Mouse (Mus musculus): Measurements from ENCODE around the gene Aif1. TPM values are rescaled to one million over a fixed set of nuclear protein-coding genes. Genes with fewer than 3 reads are reported as not detected.
A peak's percentile ranks its signal among the peaks of the same experiment; 100 is the strongest.

Aif1 gene
- total and polyA plus RNA-seq, 3 experiments: 0.17 to 3.1 (median 2.1) TPM

- no peak for DNase-seq (ENCODE audit: low spot score)
- no peak for ATAC-seq (ENCODE audit: extremely low read depth, insufficient number of reproducible peaks, low FRiP score, poor library complexity, severe bottlenecking)
- H3K27me3 ChIP-seq (ENCODE audit: insufficient read depth, low read length): peaks cover 35% of the 10 kb centered on the region
- TF ChIP-seq GATA2 (IDR thresholded peaks at IDR 0.05; ENCODE audit: borderline replicate concordance, low read depth, low read length): no peak
- TF ChIP-seq CTCF (IDR thresholded peaks at IDR 0.05; ENCODE audit: low read depth, low read length): no peak
- no peak for TF ChIP-seq GATA1 (IDR thresholded peaks at IDR 0.05; ENCODE audit: borderline replicate concordance, low read length)
- TF ChIP-seq TAL1 (conservative IDR thresholded peaks at IDR 0.05; ENCODE audit: low read depth, low read length): no peak
- TF ChIP-seq POLR2AphosphoS5 (IDR thresholded peaks at IDR 0.05; ENCODE audit: insufficient replicate concordance, low read depth, low read length): no peak
- no peaks in the 10 kb centered on the region; the same call in 1 of the 2 replicates for H3K9me3 ChIP-seq (replicated peaks)
- H3K36me3 ChIP-seq (replicated peaks): no peaks in the 10 kb centered on the region
- H3K4me1 ChIP-seq (ENCODE audit: insufficient read depth, low read depth, low read length): peaks cover 59% of the 10 kb centered on the region
- H3K4me3 ChIP-seq (ENCODE audit: low read depth, low read length): no peak within 1 kb of the TSS
These were observed 18.3 kb upstream of the Aif1 start, which contains the start of gene Ltb for GRCm38 (mm10) chr17:35193881-35194843. Gene Ltb, plus strand, starts transcription at chr17:35194439.

GRCm38 (mm10) chr17:35192924-35193323, 17.1 kb upstream of the Aif1 start:
- no peak for ATAC-seq (ENCODE audit: extremely low read depth, insufficient number of reproducible peaks, low FRiP score, poor library complexity, severe bottlenecking)
- DNase-seq (ENCODE audit: low spot score): no peak
- Histone ChIP-seq H3K9me3 (replicated peaks) (no peaks in the 10 kb centered on the region; the same call in 1 of the 2 replicates), H3K4me3 (ENCODE audit: low read depth, low read length) (no peak overlapping the region), H3K4me1 (ENCODE audit: insufficient read depth, low read depth, low read length) (peaks cover 71% of the 10 kb centered on the region), H3K27me3 (ENCODE audit: insufficient read depth, low read length) (peaks cover 27% of the 10 kb centered on the region), H3K36me3 (replicated peaks) (no peaks in the 10 kb centered on the region)
- TF ChIP-seq CTCF (IDR thresholded peaks at IDR 0.05; ENCODE audit: low read depth, low read length) (no peak), GATA1 (IDR thresholded peaks at IDR 0.05; ENCODE audit: borderline replicate concordance, low read length) (no peak), GATA2 (IDR thresholded peaks at IDR 0.05; ENCODE audit: borderline replicate concordance, low read depth, low read length) (no peak), TAL1 (conservative IDR thresholded peaks at IDR 0.05; ENCODE audit: low read depth, low read length) (no peak), POLR2AphosphoS5 (IDR thresholded peaks at IDR 0.05; ENCODE audit: insufficient replicate concordance, low read depth, low read length) (no peak)

GRCm38 (mm10) chr17:35191723-35192122, 15.9 kb upstream of the Aif1 start:
- TF ChIP-seq CTCF (IDR thresholded peaks at IDR 0.05; ENCODE audit: low read depth, low read length): no peak
- no peak for TF ChIP-seq GATA1 (IDR thresholded peaks at IDR 0.05; ENCODE audit: borderline replicate concordance, low read length)
- no peak for TF ChIP-seq POLR2AphosphoS5 (IDR thresholded peaks at IDR 0.05; ENCODE audit: insufficient replicate concordance, low read depth, low read length)
- TF ChIP-seq TAL1 (conservative IDR thresholded peaks at IDR 0.05; ENCODE audit: low read depth, low read length): no peak
- TF ChIP-seq GATA2 (IDR thresholded peaks at IDR 0.05; ENCODE audit: borderline replicate concordance, low read depth, low read length): no peak
- Histone ChIP-seq H3K36me3 (replicated peaks) (no peaks in the 10 kb centered on the region), H3K27me3 (ENCODE audit: insufficient read depth, low read length) (peaks cover 27% of the 10 kb centered on the region), H3K4me1 (ENCODE audit: insufficient read depth, low read depth, low read length) (peaks cover 81% of the 10 kb centered on the region), H3K9me3 (replicated peaks) (no peaks in the 10 kb centered on the region; the same call in 1 of the 2 replicates), H3K4me3 (ENCODE audit: low read depth, low read length) (no peak overlapping the region)
- ATAC-seq (ENCODE audit: extremely low read depth, insufficient number of reproducible peaks, low FRiP score, poor library complexity, severe bottlenecking) (no peak), DNase-seq (ENCODE audit: low spot score) (no peak)

- DNase-seq (ENCODE audit: low spot score) (no peak), ATAC-seq (ENCODE audit: extremely low read depth, insufficient number of reproducible peaks, low FRiP score, poor library complexity, severe bottlenecking) (no peak)
- Histone ChIP-seq H3K4me1 (ENCODE audit: insufficient read depth, low read depth, low read length) (peaks cover 77% of the 10 kb centered on the region), H3K27me3 (ENCODE audit: insufficient read depth, low read length) (peaks cover 12% of the 10 kb centered on the region), H3K4me3 (ENCODE audit: low read depth, low read length) (no peak overlapping the region), H3K9me3 (replicated peaks) (no peaks in the 10 kb centered on the region), H3K36me3 (replicated peaks) (peaks cover 2% of the 10 kb centered on the region)
- TF ChIP-seq CTCF (IDR thresholded peaks at IDR 0.05; ENCODE audit: low read depth, low read length) (no peak), GATA1 (IDR thresholded peaks at IDR 0.05; ENCODE audit: borderline replicate concordance, low read length) (no peak)
These were observed 14.2 kb upstream of the Aif1 start for GRCm38 (mm10) chr17:35190096-35190495.

- ATAC-seq (ENCODE audit: extremely low read depth, insufficient number of reproducible peaks, low FRiP score, poor library complexity, severe bottlenecking) (no peak), DNase-seq (ENCODE audit: low spot score) (no peak)
- peaks cover 77% of the 10 kb centered on the region for H3K4me1 ChIP-seq (ENCODE audit: insufficient read depth, low read depth, low read length)
- H3K4me3 ChIP-seq (ENCODE audit: low read depth, low read length): no peak overlapping the region; the same call in 1 of the 2 replicates
- H3K27me3 ChIP-seq (ENCODE audit: insufficient read depth, low read length): peaks cover 3% of the 10 kb centered on the region; the same call in 1 of the 2 replicates
- TF ChIP-seq GATA2 (IDR thresholded peaks at IDR 0.05; ENCODE audit: borderline replicate concordance, low read depth, low read length) (no peak), POLR2AphosphoS5 (IDR thresholded peaks at IDR 0.05; ENCODE audit: insufficient replicate concordance, low read depth, low read length) (no peak), GATA1 (IDR thresholded peaks at IDR 0.05; ENCODE audit: borderline replicate concordance, low read length) (no peak), CTCF (IDR thresholded peaks at IDR 0.05; ENCODE audit: low read depth, low read length) (no peak), TAL1 (conservative IDR thresholded peaks at IDR 0.05; ENCODE audit: low read depth, low read length) (no peak)
- H3K36me3 ChIP-seq (replicated peaks): peaks cover 9% of the 10 kb centered on the region
- no peaks in the 10 kb centered on the region for H3K9me3 ChIP-seq (replicated peaks)
These were observed 13.3 kb upstream of the Aif1 start for GRCm38 (mm10) chr17:35189186-35189585.

- Histone ChIP-seq H3K9me3 (replicated peaks) (no peaks in the 10 kb centered on the region), H3K4me1 (ENCODE audit: insufficient read depth, low read depth, low read length) (peaks cover 68% of the 10 kb centered on the region), H3K36me3 (replicated peaks) (peaks cover 15% of the 10 kb centered on the region), H3K27me3 (ENCODE audit: insufficient read depth, low read length) (no peaks in the 10 kb centered on the region), H3K4me3 (ENCODE audit: low read depth, low read length) (peak within 1 kb of the TSS; percentile 60)
- DNase-seq (ENCODE audit: low spot score) (no peak), ATAC-seq (ENCODE audit: extremely low read depth, insufficient number of reproducible peaks, low FRiP score, poor library complexity, severe bottlenecking) (0 out of 2 replicates have a peak, but pooled peaks have one; percentile 32)
- TF ChIP-seq GATA1 (IDR thresholded peaks at IDR 0.05; ENCODE audit: borderline replicate concordance, low read length) (no peak), POLR2AphosphoS5 (IDR thresholded peaks at IDR 0.05; ENCODE audit: insufficient replicate concordance, low read depth, low read length) (no peak), GATA2 (IDR thresholded peaks at IDR 0.05; ENCODE audit: borderline replicate concordance, low read depth, low read length) (no peak)
These were observed 12.2 kb upstream of the Aif1 start, which contains the start of gene Lst1 for GRCm38 (mm10) chr17:35187959-35188610. Gene Lst1, minus strand, starts transcription at chr17:35188439.

Measured in G1E (cell line).